Mouse (Mus musculus) ES-Bruce4 (cell line): ENCODE measurements around the gene Nyap2.
"Not testable (repeated sequence)": the region's sequence is repeated elsewhere in the genome, so short reads cannot be mapped to it uniquely, and the experiment has no call there.

Experiments used
- CTCF ChIP-seq: IDR thresholded peaks from one replicate; pipeline ENCODE4 v1.8.1; 2011; ENCODE audit warnings: low read depth, low read length
- EP300 ChIP-seq: IDR thresholded peaks from 2 replicates; pipeline ENCODE4 v1.6.1; 2011; ENCODE audit warnings: low read depth, low read length; ENCODE audit not compliant: insufficient read depth
- POLR2A ChIP-seq: IDR thresholded peaks from one replicate; pipeline ENCODE4 v1.8.1; 2011; ENCODE audit warnings: low read length; ENCODE audit not compliant: insufficient read depth

DNA sequence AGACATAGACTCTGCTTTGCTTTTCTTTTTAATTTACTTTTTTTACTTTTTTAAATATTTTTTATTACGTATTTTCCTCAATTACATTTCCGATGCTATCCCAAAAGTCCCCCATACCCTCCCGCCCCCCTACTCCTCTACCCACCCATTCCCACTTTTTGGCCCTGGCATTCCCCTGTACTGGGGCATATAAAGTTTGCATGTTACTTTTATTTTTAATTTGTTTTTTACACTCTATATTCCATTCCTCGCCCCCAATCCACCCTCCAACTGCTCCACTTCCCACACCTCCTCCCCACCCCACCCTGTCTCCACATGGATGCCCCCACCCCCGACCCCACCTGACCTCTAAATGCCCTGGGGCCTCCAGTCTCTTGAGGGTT lies 155.6 kb downstream of the Nyap2 start:
- not testable (repeated sequence) for TF ChIP-seq POLR2A, EP300, CTCF
